Mouse (Mus musculus): ENCODE data around the gene Arhgef3. TPM values are rescaled to one million over a fixed set of nuclear protein-coding genes. Genes with fewer than 3 reads are reported as not detected.

Gene Arhgef3
- polyA plus RNA-seq, 1 experiment from 2014 or later: 8.4 TPM

GRCm38 (mm10) chr14:27233056-27233455 is 118.4 kb downstream of the Arhgef3 start:
- no peak overlapping the region for H3K27ac ChIP-seq
- no peaks in the 10 kb centered on the region for H3K36me3 ChIP-seq
- H3K4me3 ChIP-seq: no peak overlapping the region
- WGBS: 91% methylated on average over 7 of the region's 7 CpGs
- no peak for DNase-seq (ENCODE audit: low spot score)
- H3K9me3 ChIP-seq (replicated peaks): no peaks in the 10 kb centered on the region
- 0 out of 2 replicates have a peak, but pooled peaks cover 6% of the 10 kb centered on the region for H3K27me3 ChIP-seq (ENCODE audit: low read depth, poor library complexity, severe bottlenecking)
- peaks cover 45% of the 10 kb centered on the region for H3K4me1 ChIP-seq

GRCm38 (mm10) chr14:27233656-27234055 is 119.0 kb downstream of the Arhgef3 start:
- no peaks in the 10 kb centered on the region for H3K36me3 ChIP-seq
- no peak for DNase-seq (ENCODE audit: low spot score)
- 0 out of 2 replicates have a peak, but pooled peaks cover 4% of the 10 kb centered on the region for H3K27me3 ChIP-seq (ENCODE audit: low read depth, poor library complexity, severe bottlenecking)
- no peak overlapping the region for H3K4me3 ChIP-seq
- no peaks in the 10 kb centered on the region for H3K9me3 ChIP-seq (replicated peaks)
- H3K4me1 ChIP-seq: peaks cover 44% of the 10 kb centered on the region
- WGBS: 81% methylated on average over 2 of the region's 2 CpGs
- H3K27ac ChIP-seq: no peak overlapping the region

GRCm38 (mm10) chr14:27234270-27234840 is 119.7 kb downstream of the Arhgef3 start:
- H3K27ac ChIP-seq: no peak overlapping the region
- peaks cover 37% of the 10 kb centered on the region for H3K4me1 ChIP-seq
- no peak overlapping the region for H3K4me3 ChIP-seq
- H3K27me3 ChIP-seq (ENCODE audit: low read depth, poor library complexity, severe bottlenecking): no peaks in the 10 kb centered on the region
- 82% methylated on average over 4 of the region's 4 CpGs for WGBS
- no peaks in the 10 kb centered on the region for H3K9me3 ChIP-seq (replicated peaks)
- no peak for DNase-seq (ENCODE audit: low spot score)
- H3K36me3 ChIP-seq: no peaks in the 10 kb centered on the region

- Histone ChIP-seq H3K27ac (peak overlapping the region; percentile 53; the same call in 1 of the 2 replicates), H3K4me1 (peaks cover 20% of the 10 kb centered on the region), H3K9me3 (replicated peaks) (no peaks in the 10 kb centered on the region), H3K4me3 (no peak overlapping the region), H3K36me3 (no peaks in the 10 kb centered on the region), H3K27me3 (ENCODE audit: low read depth, poor library complexity, severe bottlenecking) (no peaks in the 10 kb centered on the region)
- WGBS: 79% methylated on average over 6 of the region's 6 CpGs
- no peak for DNase-seq (ENCODE audit: low spot score)
These were observed 121.3 kb downstream of the Arhgef3 start for GRCm38 (mm10) chr14:27235897-27236553.

GRCm38 (mm10) chr14:27237522-27238187 is 123.0 kb downstream of the Arhgef3 start:
- Histone ChIP-seq H3K27me3 (ENCODE audit: low read depth, poor library complexity, severe bottlenecking) (no peaks in the 10 kb centered on the region), H3K27ac (0 out of 2 replicates have a peak overlapping the region, but pooled peaks have one; percentile 10), H3K9me3 (replicated peaks) (no peaks in the 10 kb centered on the region), H3K4me1 (peaks cover 20% of the 10 kb centered on the region), H3K36me3 (no peaks in the 10 kb centered on the region), H3K4me3 (peak overlapping the region; percentile 4; the same call in 1 of the 2 replicates)
- 37% methylated on average over 12 of the region's 12 CpGs for WGBS
- DNase-seq (ENCODE audit: low spot score): peak; percentile 40

GRCm38 (mm10) chr14:27238600-27239118 is 124.0 kb downstream of the Arhgef3 start:
- no peaks in the 10 kb centered on the region for H3K36me3 ChIP-seq
- no peak overlapping the region for H3K4me3 ChIP-seq
- 86% methylated on average over 8 of the region's 8 CpGs for WGBS
- no peaks in the 10 kb centered on the region for H3K27me3 ChIP-seq (ENCODE audit: low read depth, poor library complexity, severe bottlenecking)
- H3K9me3 ChIP-seq (replicated peaks): no peaks in the 10 kb centered on the region
- no peak for DNase-seq (ENCODE audit: low spot score)
- peaks cover 22% of the 10 kb centered on the region for H3K4me1 ChIP-seq
- H3K27ac ChIP-seq: no peak overlapping the region

GRCm38 (mm10) chr14:27239551-27240091 is 124.9 kb downstream of the Arhgef3 start:
- H3K27me3 ChIP-seq (ENCODE audit: low read depth, poor library complexity, severe bottlenecking): no peaks in the 10 kb centered on the region
- H3K4me1 ChIP-seq: peaks cover 22% of the 10 kb centered on the region
- no peak overlapping the region for H3K27ac ChIP-seq
- no peak for DNase-seq (ENCODE audit: low spot score)
- no peaks in the 10 kb centered on the region for H3K36me3 ChIP-seq
- no peaks in the 10 kb centered on the region for H3K9me3 ChIP-seq (replicated peaks)
- 89% methylated on average over 3 of the region's 3 CpGs for WGBS
- no peak overlapping the region for H3K4me3 ChIP-seq

GRCm38 (mm10) chr14:27242253-27242652 is 127.6 kb downstream of the Arhgef3 start:
- no peak for DNase-seq (ENCODE audit: low spot score)
- 0 out of 2 replicates have a peak overlapping the region, but pooled peaks have one; percentile 9 for H3K27ac ChIP-seq
- H3K36me3 ChIP-seq: no peaks in the 10 kb centered on the region
- no peaks in the 10 kb centered on the region for H3K9me3 ChIP-seq (replicated peaks)
- H3K4me1 ChIP-seq: peaks cover 14% of the 10 kb centered on the region
- WGBS: 89% methylated on average over 8 of the region's 8 CpGs
- H3K27me3 ChIP-seq (ENCODE audit: low read depth, poor library complexity, severe bottlenecking): no peaks in the 10 kb centered on the region
- no peak overlapping the region for H3K4me3 ChIP-seq

GRCm38 (mm10) chr14:27242769-27243168 is 128.1 kb downstream of the Arhgef3 start:
- 90% methylated on average over 2 of the region's 2 CpGs for WGBS
- DNase-seq (ENCODE audit: low spot score): no peak
- no peaks in the 10 kb centered on the region for H3K27me3 ChIP-seq (ENCODE audit: low read depth, poor library complexity, severe bottlenecking)

GRCm38 (mm10) chr14:27243585-27243984 is 128.9 kb downstream of the Arhgef3 start:
- no peaks in the 10 kb centered on the region for H3K36me3 ChIP-seq
- no peaks in the 10 kb centered on the region for H3K9me3 ChIP-seq (replicated peaks)
- no peak for DNase-seq (ENCODE audit: low spot score)
- peak overlapping the region; percentile 9; the same call in 1 of the 2 replicates for H3K27ac ChIP-seq
- H3K4me3 ChIP-seq: no peak overlapping the region
- 0 out of 2 replicates have a peak, but pooled peaks cover 3% of the 10 kb centered on the region for H3K4me1 ChIP-seq
- no peaks in the 10 kb centered on the region for H3K27me3 ChIP-seq (ENCODE audit: low read depth, poor library complexity, severe bottlenecking)
- 88% methylated on average over 5 of the region's 5 CpGs for WGBS

More at GRCm38 (mm10) chr14:27242769-27243168, 128.1 kb downstream of the Arhgef3 start:
- peaks cover 8% of the 10 kb centered on the region for H3K4me1 ChIP-seq
- no peaks in the 10 kb centered on the region for H3K9me3 ChIP-seq (replicated peaks)
- no peaks in the 10 kb centered on the region for H3K36me3 ChIP-seq
- no peak overlapping the region for H3K4me3 ChIP-seq
- 0 out of 2 replicates have a peak overlapping the region, but pooled peaks have one; percentile 9 for H3K27ac ChIP-seq

- Histone ChIP-seq H3K4me1 (0 out of 2 replicates have a peak, but pooled peaks cover 3% of the 10 kb centered on the region), H3K36me3 (no peaks in the 10 kb centered on the region), H3K27me3 (ENCODE audit: low read depth, poor library complexity, severe bottlenecking) (no peaks in the 10 kb centered on the region), H3K9me3 (replicated peaks) (no peaks in the 10 kb centered on the region), H3K27ac (no peak overlapping the region), H3K4me3 (no peak overlapping the region)
- DNase-seq (ENCODE audit: low spot score): no peak
- 77% methylated on average over 3 of the region's 3 CpGs for WGBS
These were observed 130.2 kb downstream of the Arhgef3 start for GRCm38 (mm10) chr14:27244898-27245297.

- H3K9me3 ChIP-seq (replicated peaks): no peaks in the 10 kb centered on the region
- DNase-seq (ENCODE audit: low spot score): no peak
- H3K27me3 ChIP-seq (ENCODE audit: low read depth, poor library complexity, severe bottlenecking): no peaks in the 10 kb centered on the region
- H3K4me1 ChIP-seq: 0 out of 2 replicates have a peak, but pooled peaks cover 3% of the 10 kb centered on the region
- peak overlapping the region; percentile 5; the same call in 1 of the 2 replicates for H3K27ac ChIP-seq
- no peaks in the 10 kb centered on the region for H3K36me3 ChIP-seq
- no peak overlapping the region for H3K4me3 ChIP-seq
- WGBS: 91% methylated on average over 5 of the region's 5 CpGs
These were observed 131.7 kb downstream of the Arhgef3 start for GRCm38 (mm10) chr14:27246424-27246823.
